Mouse (Mus musculus): ENCODE measurements at regions not wholly inside any gene's neighbourhood (a gene's known extent, or its start where the extent isn't known, plus 50 kb on each side); places are given as distances from the start of the nearest gene placed in this dataset.
"Not testable (repeated sequence)": the region's sequence is repeated elsewhere in the genome, so short reads cannot be mapped to it uniquely, and the experiment has no call there.

DNA sequence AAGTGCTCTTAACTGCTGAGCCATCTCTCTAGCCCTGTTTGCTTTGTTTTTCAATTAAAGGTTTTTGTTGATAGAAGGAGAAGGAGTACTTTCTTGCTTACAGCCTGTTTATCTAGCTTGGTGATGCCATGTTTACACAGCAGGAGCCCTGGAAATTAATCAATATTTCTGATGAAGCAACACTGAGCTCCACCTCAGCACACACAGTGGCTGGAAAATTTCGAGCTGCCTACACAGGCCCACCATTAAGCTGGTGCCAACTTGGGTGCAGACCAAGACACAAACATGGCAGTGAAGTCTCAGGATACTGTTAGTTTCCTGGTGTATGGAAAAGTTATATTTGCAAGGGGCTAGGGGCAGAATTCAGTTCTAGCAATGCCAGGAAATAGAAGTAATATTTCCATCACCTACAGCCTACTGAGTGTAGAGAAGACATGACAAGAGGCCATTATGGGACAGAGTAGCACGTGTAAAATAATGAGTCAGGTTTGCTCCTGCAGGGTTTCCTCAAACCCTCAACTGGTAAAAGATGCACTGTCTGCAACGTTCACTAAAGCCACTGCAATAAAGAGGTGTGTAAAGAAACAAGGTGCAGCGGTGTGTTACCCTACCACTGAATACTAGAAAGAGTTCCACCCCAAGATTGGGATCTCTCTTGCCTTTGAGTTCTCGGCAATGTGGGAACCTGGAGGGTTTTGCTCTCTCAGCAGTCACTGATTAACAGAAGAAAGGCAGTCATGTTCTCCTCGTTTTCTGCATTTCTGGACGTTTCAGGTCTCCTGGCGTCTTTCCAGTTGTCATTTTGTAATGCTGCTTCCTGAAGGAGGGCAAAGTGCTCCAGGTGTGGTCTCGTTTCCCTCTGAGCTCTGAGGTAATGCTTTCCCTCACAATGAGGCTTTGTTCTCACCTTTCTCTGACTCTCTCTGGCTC, 108.8 kb upstream of the Fhl2 start:
- no peak for DNase-seq (ENCODE audit: low spot score in 2 of 2)

DNA sequence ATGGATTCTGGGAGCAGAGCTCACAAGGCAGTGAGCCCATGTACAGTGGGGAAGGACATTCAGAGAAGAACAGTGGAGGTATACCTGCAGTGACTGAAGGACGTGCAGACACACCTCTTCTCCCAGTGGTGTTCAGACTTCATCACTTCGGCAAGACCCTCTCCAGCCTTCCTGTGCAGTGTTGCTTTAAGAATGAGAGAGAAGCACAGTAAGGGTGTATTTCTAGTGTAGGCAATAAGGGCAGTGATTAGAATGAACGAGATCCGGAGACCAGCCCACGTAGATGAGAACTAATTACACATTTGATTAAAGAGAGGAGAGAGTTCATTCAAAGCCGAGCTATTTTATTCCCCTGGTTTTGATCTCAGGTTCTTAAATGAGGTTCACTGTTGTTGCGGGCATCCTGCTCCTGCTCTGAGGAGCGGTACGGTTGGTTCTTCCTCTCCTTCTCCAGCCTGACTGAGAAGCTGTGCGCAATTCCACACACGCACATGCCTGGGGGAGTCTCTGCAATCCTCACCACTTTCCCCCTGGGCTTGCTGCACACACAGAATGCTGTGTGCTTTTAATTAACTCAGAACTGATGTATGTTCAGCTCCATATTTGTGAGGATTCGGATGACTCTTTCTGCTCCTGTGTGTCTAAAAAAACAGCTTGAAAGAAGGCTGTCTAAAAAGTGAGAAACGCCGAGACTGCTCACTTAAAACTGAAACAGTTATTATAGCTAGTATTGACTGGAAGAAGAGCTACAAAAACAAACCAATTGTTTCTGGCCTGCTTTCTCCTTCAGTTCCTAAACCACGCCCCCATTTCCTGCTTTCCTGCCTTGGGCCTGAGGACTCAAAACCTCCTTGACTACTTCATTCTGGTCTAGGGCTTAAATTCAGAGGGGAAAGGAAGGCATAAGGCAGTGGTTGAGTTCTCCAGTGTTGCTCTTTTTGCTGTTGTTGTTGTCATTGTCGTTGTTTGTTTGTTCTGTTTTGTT, 114.2 kb upstream of the Fhl2 start:
- no peak for DNase-seq (ENCODE audit: low spot score in 2 of 2)

DNA sequence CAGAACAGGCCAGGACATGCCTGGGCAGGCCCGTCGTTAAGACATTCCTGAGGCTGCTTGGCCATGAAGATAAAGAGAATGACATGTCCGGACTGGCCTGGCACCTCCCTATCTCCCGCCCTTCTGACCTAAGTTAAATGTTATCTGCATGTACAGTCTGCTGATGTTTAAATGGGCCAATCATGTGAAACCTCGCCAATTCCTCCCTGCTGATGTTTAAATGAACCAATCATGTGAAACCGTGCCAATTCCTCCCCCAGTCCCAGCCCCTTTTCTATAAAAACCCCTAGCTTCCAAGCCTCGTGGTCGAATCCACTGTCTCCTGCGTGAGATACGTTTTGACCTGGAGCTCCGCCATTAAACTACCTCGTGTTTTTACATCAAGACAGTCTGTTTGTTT, 119.5 kb upstream of the Fhl2 start:
- DNase-seq (ENCODE audit: low spot score in 2 of 2), result not testable (repeated sequence)

DNA sequence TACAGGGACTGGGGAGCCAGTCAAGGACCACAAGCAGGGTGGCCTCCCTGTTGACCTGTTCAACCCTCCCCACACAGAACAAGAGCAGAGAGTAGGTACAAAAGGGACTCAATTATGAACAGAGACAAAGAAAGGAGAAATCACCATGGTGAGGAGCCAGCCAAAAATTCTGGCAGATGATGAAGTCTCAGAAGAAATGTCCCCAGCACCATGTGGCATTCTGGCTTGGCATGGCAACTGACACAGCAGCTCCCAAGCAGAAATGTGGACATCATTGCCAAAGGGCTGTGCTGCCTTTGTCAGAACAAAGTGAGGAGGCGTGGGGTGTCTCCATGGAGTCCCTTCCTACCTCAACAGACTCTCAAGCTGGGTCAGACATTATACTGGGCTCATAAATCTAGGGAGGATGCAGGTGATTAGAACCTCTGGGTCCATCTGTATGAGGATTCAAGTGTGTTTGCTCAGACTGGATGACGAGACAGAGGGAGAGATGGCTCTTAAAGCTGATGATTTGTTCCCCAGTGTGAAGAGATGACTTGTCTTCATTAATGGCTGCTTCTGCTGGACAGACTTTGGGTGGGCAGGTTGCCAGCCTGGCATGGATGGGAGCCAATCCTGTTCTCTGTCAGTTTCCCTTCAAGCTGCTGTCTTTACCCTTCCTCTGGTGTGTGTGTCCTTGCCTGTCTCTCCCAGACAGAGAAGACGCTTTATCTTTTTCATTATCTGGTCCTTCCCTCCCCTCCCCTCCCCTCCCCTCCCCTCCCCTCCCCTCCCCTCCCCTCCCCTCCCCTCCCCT, 120.5 kb upstream of the Fhl2 start:
- DNase-seq (ENCODE audit: low spot score in 2 of 2), result no peak

DNA sequence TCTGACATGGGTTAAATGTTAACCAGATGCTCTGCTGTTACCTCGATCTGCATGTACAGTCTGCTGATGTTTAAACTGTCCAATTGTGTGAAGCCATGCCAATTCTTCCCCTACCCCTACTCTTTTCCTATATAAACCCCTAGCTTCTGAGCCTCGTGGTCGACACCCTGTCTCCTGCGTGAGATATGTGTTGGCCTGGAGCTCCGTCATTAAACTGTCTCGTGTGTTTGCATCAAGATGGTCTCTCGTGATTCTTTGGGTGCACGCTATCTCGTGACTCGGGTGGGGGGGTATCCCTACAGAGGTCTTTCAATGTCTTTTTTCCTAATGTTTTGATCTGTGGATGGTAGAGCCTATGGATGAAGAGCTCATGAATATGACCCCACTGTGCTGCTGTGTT, 110.9 kb upstream of the Nck2 start:
- DNase-seq (ENCODE audit: low spot score in 2 of 2), result not testable (repeated sequence)

DNA sequence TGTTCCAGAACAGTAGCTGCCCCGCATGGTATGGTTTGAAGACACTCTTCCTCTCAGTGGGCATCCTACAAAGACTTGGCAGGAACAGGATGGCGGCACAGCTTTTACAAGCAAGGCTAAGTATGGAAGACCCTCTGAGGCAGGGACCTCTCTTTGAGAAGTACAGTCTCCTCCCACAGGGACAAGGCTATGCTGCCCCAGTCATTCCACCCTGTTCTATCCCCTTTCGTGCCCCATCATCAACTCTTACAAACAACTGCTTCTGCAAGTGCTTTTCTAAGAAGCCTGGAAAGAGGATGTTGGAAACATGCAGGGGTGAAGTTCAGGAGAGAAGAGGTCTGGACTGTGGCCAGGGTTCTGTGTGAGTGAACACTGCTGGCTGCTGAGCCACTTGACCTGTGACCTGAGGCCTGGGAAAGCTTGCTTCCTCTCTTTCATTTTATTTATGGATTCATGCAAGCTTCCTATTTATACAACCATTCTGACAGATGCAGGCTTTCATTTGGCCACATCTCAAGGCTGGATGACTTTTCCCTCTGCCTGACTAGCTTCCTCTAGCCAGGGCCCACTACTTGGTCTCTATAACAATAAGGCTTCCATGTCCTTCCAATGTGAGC, 107.1 kb upstream of the Nck2 start:
- DNase-seq (ENCODE audit: low spot score in 2 of 2), result peak in 1 of 2 experiments; percentile 21

DNA sequence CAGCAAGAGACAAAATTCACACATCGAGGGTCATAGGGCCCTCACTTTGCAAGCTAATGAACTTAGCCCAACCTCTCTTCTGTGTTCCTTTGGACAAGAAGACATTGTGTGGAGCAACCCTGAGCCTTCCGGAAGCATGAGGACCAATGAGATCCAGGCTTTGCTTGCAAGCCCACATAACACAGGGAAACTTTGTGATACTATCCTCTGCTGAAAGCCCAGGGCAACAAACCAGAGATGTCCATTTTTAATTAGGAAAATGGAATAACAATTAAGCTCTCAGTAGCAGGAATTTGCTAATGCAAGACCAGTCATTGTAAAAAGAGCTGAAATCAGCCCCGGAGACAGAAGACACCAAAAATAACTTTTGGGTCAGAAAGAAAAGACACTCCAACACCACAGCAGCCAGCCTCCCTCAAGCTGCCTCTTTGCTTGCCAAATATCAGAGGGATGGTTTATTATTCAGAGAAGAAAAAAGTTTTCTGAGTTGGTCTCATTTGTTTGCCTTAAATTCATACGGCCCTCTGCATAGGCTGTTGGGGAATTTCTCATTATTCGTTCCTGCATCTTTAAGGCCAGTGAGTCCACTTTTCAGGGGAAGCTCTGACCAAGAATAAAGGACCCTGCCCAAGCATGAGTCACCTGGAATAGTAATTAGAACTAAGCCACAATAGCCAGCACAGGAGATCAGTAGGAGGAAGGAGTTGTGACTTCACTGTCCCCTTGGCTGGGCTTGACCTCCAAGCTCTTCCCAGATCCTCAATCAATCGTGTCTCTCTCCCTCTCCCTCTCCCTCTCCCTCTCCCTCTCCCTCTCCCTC, 106.1 kb upstream of the Nck2 start:
- no peak for DNase-seq (ENCODE audit: low spot score in 2 of 2)

DNA sequence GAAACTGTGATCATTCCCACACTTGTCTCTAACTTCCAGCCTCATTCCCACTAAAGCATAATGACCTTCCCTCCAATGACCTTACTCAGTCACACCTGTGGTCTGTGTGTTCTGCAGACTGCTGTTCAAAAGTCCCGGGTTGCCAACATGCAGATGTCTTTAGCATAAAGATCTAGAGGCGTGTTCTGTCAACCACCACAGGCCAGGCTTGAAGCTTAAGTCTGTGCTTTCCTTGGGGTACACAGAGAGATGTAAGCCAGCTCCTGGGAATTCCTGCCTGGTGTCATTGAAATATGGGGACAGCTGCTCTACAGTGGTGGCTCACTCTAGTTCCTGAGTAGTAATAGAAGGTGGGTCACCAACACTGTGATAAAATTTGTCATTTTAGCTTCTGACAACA, 101.5 kb upstream of the Nck2 start:
- no peak for DNase-seq (ENCODE audit: low spot score in 2 of 2)

DNA sequence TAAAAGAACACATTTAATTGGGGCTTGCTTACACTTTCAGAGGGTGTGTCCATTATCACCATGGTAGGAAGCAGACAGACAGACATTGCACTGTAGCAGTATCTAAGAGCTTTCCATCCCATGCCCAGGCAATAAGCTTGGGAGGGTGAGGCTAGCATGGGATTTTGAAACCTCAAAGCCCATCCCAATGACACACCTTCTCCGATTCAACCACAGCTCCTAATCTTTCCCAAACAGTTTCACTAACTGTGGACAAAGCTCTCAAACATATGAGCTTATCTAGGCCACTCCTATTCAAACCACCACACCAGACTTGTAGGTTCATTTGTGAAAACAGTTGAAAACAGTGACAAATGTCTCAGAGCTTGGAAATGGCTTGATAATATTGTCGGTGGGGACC, 101.0 kb upstream of the Nck2 start:
- DNase-seq (ENCODE audit: low spot score in 2 of 2), result no peak

DNA sequence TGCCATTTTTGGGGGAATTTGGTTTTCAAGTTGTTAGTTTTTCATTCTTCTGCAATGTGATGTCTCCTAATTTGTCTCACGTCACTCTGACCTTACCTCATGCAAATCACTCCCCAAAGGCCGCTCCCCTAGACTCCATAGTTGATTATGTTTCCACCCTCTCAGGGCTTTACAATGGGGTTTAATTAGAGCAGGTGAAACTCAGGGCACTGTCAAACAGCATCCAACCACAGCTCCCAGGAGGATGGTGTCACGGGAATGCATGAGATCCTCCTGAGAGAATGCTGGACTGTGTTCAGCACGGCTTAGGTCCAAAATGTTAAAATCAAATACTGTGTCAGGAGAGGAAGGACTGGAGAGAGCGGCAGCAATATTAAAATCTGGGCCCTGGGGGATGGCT, 100.4 kb upstream of the Nck2 start:
- no peak for DNase-seq (ENCODE audit: low spot score in 2 of 2)

DNA sequence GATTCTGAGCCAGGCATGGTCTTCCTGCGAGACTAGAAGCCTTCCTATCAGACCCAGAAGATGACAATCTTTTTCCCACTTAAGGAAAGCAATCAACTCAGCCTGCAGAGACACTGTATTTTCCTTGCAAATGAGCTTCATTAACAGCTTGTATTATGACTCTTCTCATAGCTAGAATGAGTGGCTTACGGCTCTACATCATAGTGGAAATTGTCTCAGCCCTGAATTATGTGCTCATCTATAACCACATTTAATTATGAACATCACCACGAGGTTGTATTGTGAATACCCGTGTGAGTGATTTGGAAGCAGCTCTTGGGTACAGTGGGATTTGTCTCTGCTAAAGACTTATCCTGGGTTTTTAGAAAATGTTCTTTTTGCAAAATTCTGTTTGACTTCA, 97.2 kb upstream of the Nck2 start:
- no peak for DNase-seq (ENCODE audit: low spot score in 2 of 2)

DNA sequence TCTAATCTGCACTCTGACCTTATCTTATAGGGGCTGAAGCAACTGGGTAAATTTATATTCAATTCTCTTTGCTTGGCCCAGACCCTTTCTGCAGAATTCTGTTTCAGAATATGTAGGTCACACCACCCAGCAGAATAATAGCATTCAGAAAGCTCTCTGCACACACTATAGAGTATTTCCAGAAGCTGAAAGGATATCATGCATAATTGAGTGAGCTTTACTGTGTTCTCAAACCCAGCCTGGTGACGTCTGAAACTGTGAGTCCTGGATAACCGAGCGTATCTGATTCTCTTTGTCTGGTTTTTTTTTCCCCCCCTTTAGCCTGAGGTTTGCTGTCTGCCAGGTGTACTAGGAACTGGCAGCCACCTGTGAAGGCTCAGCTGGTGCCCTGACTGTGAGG, 94.4 kb upstream of the Nck2 start:
- no peak for DNase-seq (ENCODE audit: low spot score in 2 of 2)

DNA sequence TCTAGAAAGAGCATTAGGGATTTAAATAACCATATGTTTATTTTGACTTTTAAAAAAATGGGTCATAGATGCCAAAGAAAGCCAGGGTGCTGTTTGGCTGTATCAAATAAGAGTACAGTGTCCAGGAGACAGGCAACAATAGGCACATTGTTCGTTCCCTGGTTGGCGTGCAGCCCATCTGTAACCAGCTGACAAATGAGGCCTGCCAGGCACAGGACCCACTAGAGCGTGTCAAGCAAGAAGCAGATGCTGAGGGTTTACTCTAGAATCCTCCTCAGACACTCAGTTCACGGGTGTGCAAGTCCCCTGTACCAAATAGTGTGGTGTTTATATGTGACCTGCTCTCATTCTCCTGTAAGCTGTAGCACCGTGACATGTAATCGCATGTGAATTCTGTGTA, 86.2 kb upstream of the Nck2 start:
- no peak for DNase-seq (ENCODE audit: low spot score in 2 of 2)

DNA sequence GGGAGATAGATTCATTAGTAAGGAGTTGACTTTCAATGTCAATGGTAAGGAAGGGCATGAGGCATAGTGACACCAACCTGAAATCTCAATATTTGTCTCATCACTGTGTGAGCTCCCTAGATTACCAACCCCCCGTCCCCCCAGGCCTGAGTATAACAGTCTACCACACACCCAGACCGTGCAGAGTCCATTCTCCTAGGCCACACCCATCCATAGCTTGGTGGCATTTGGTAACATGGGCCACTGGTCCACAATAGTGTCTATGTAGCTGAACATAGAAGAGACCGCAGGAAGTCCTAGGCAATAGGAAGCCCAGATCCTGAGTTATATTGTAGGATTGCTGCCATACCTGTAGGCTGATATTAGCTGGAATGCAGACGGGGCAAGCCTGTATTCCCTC, 84.7 kb upstream of the Nck2 start:
- no peak for DNase-seq (ENCODE audit: low spot score in 2 of 2)

DNA sequence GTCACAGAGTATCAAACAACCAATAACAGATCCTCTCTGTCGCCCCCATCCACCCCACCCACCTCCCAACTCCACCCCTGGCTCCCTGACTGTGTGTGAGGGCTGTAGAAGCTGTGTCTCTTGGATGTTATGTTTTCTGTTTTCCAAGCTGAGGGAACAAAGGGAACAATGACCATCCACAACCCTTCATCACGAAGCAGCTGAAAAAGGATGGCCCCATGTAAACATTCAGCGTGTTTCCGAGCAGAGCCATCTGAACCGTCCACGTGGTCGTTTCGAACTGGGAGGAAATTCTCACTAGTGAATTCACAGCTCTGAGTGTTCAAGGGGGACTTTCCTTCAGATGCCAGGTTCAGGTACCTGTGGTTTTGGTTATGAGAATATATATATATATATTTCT, 84.1 kb upstream of the Nck2 start:
- DNase-seq (ENCODE audit: low spot score in 2 of 2), result no peak

DNA sequence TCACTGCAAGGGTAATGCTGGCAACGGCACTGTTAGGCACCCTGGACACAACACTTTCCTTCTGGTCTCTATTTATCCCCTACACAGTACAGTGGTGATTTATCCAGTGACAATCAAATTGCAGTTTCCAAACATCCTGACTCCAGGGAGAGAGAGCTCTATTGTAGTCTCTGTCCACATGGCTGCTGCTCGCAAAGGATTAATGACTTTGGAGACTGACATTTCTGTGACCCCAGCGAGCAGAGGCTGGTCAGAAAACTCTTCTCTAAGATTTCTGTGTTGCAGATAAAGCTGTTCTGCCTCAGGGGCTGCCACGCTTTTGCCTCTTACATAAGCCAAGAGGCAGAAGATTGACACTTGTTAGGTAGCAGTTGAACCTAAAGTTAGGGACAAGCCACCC, 83.6 kb upstream of the Nck2 start:
- DNase-seq (ENCODE audit: low spot score in 2 of 2), result no peak

DNA sequence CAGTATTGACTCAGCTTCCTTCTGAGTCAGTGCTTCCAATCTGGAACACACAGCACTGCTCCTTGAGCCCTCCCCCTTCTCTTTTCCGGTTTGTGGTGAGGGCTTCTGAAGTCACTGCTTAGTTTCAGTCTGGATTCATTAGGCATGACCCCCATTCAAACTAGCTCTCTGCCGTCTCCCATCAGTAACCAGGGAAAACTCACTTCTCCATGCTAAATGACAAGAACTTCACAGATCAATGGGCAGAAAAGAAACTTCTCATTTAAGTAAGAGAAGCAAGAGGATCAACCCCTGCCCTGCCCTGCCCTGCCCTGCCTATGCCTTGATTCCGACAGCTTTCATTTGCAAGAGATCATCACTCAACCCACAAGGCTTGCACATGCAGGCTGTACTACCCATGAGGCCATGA, 82.9 kb upstream of the Nck2 start:
- DNase-seq (ENCODE audit: low spot score in 2 of 2), result no peak

DNA sequence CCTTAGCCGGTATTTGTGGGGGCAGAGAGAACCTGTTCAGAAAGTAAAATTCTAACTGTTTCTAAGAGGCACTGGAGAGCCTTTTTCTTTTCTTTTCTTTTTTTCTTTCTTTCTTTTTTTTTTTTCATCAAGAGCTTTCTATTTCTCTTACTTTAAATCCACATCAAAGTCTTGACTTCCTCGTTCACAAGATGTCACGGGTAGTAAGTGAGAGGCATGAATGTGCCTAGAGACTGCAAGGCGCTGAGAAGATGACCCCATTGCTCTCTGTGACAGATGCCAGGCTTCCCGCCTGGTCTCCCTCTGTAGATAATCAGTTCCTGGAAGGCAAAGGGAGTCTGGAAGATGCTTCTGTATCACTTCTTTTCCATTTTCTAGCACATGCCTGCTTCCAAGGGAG, 82.2 kb upstream of the Nck2 start:
- DNase-seq (ENCODE audit: low spot score in 2 of 2), result no peak

DNA sequence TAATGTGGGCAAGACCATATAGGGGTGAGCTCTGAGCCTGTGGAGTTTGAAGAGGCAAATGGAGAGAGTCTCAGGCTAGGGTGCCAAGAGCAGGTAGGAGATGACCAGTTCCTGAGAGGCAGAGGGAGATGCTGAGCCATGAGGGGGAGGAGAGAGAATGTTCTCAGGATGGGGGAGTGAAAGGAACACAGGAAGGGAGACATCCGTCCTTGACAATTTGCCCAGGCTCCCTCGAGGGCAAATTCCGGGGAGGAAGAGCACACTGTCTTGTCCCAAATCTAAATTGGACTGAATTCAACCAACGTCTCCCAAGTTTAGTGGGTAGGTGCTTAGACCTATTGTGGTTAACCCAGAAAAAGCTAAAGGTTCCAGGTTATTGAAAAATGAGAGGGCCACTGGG, 81.2 kb upstream of the Nck2 start:
- no peak for DNase-seq (ENCODE audit: low spot score in 2 of 2)

DNA sequence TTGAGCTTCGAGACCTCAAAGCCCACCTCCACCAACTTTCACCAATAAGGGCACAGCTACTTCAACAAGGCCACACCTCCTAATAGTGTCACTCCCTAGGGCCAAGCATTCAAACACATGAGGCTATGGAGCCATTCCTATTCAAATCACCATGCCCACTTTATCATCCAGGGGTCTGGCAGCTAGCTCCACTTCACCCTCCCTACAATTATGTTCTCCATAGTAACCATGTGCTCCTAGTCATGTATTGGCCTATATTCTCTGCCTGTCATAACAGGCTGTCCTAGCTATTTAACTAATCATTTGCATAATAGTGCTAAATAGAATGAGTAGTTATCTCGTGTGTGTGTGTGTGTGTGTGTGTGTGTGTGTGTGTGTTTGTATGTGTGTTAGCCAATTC, 77.9 kb upstream of the Nck2 start:
- no peak for DNase-seq (ENCODE audit: low spot score in 2 of 2)

All from urinary bladder, postnatal 36 days (tissue).